Mouse (Mus musculus) stomach, postnatal 0 days (tissue): ENCODE measurements around the gene Sphk2. TPM values are rescaled to one million over a fixed set of nuclear protein-coding genes. Genes with fewer than 3 reads are reported as not detected.

Source experiments
- ATAC-seq: fragments of 200-750 bp; cut with Nextera tagmentation; 2 replicates; pipeline ENCODE4 v1.8.0; 2017; ENCODE audit not compliant: low FRiP score, low TSS enrichment
- DNase-seq: peaks from one replicate; pipeline ENCODE4 v3.0.0-alpha.2; 2016; ENCODE audit warnings: low spot score
- H3K27ac ChIP-seq: fragments of 300-500 bp; sonication (generic); replicated peaks from 2 replicates; pipeline ENCODE4 v1.5.1; 2014; ENCODE audit warnings: mild to moderate bottlenecking, control low read depth
- H3K27me3 ChIP-seq: fragments of 300-500 bp; sonication (generic); 2 replicates; pipeline ENCODE4 v1.6.1; 2014; ENCODE audit warnings: low read length; ENCODE audit not compliant: control insufficient read depth, insufficient read depth
- H3K36me3 ChIP-seq: fragments of 300-500 bp; sonication (generic); 2 replicates; pipeline ENCODE4 v1.6.1; 2014; ENCODE audit warnings: low read length, mixed read lengths; ENCODE audit not compliant: control insufficient read depth, insufficient read depth
- H3K4me1 ChIP-seq: fragments of 300-500 bp; sonication (generic); replicated peaks from 2 replicates; pipeline ENCODE4 v1.6.1; 2014; ENCODE audit warnings: antibody characterized with exemption; ENCODE audit not compliant: control insufficient read depth, insufficient read depth
- H3K4me2 ChIP-seq: fragments of 300-500 bp; sonication (generic); replicated peaks from 2 replicates; pipeline ENCODE4 v1.6.1; 2014; ENCODE audit warnings: low read depth, mild to moderate bottlenecking, control low read depth, moderate library complexity
- H3K4me3 ChIP-seq: fragments of 300-500 bp; sonication (generic); 2 replicates; pipeline ENCODE4 v1.5.1; 2014; ENCODE audit warnings: low read depth, low read length, control low read depth
- H3K9ac ChIP-seq: fragments of 300-500 bp; sonication (generic); 2 replicates; pipeline ENCODE4 v1.6.1; 2014; ENCODE audit warnings: mild to moderate bottlenecking, low read length, control low read depth, mixed read lengths
- H3K9me3 ChIP-seq: fragments of 300-500 bp; sonication (generic); 2 replicates; pipeline ENCODE4 v1.6.1; 2016; ENCODE audit warnings: low read length; ENCODE audit not compliant: control insufficient read depth
- CTCF ChIP-seq: IDR thresholded peaks from 2 replicates; pipeline ENCODE4 v1.5.1; 2016; ENCODE audit warnings: antibody characterized with exemption, low read depth, mild to moderate bottlenecking, moderate library complexity
- EP300 ChIP-seq: optimal IDR thresholded peaks from 2 replicates; pipeline ENCODE3; 2016; ENCODE audit warnings: antibody characterized with exemption
- WGBS: fragments of 180-500 bp; shearing (Covaris S2); extraction: QIAGEN DNeasy Blood & Tissue Kit; methylation state at CpG from one replicate; pipeline ENCODE4 v1.1.7; 2014; 5-methylcytosine and 5-hydroxymethylcytosine counted together
- polyA plus RNA-seq: library from polyadenylated mRNA; unstranded; fragments of >200 nt; fragmentation: Nextera tagmentation; extraction: Ambion mirVana; gene quantifications from 2 replicates; pipeline ENCODE4 v1.2.1, GENCODE M21; 2015

The Sphk2 gene
- polyA plus RNA-seq, 1 experiment from 2014 or later, result 23.6 TPM

GRCm38 (mm10) chr7:45744387-45744786 lies 26.6 kb upstream of the Sphk2 start:
- Histone ChIP-seq H3K27me3 (no peaks in the 10 kb centered on the region), H3K4me3 (no peak overlapping the region), H3K36me3 (no peaks in the 10 kb centered on the region), H3K4me2 (no peak overlapping the region), H3K27ac (no peak overlapping the region), H3K4me1 (no peaks in the 10 kb centered on the region), H3K9ac (no peak overlapping the region), H3K9me3 (no peaks in the 10 kb centered on the region)
- DNase-seq, result peak; percentile 94
- 21% methylated on average over 2 of the region's 2 CpGs for WGBS
- ATAC-seq, result peak; percentile 84
- TF ChIP-seq EP300, result no peak
- no peak for TF ChIP-seq CTCF

- TF ChIP-seq EP300, result no peak
- TF ChIP-seq CTCF, result peak; percentile 58
- Histone ChIP-seq H3K36me3 (no peaks in the 10 kb centered on the region), H3K9ac (0 out of 2 replicates have a peak overlapping the region, but pooled peaks have one; percentile 4), H3K27ac (no peak overlapping the region), H3K27me3 (no peaks in the 10 kb centered on the region), H3K4me3 (no peak overlapping the region), H3K4me1 (no peaks in the 10 kb centered on the region), H3K9me3 (no peaks in the 10 kb centered on the region), H3K4me2 (peak overlapping the region; percentile 43)
- 31% methylated on average over 19 of the region's 19 CpGs for WGBS
- DNase-seq, result peak; percentile 57
- peak; percentile 33 for ATAC-seq
These were observed 24.5 kb upstream of the Sphk2 start for GRCm38 (mm10) chr7:45742338-45742737.

GRCm38 (mm10) chr7:45741777-45742176 lies 24.0 kb upstream of the Sphk2 start:
- DNase-seq (peak; percentile 46), ATAC-seq (peak; percentile 43; the same call in 1 of the 2 replicates)
- TF ChIP-seq CTCF, result no peak
- no peak for TF ChIP-seq EP300
- H3K4me2 ChIP-seq, result peak overlapping the region; percentile 43
- H3K4me3 ChIP-seq, result no peak overlapping the region
- H3K9ac ChIP-seq, result no peak overlapping the region
- WGBS, result 36% methylated on average over 11 of the region's 11 CpGs
- no peaks in the 10 kb centered on the region for H3K36me3 ChIP-seq
- no peaks in the 10 kb centered on the region for H3K27me3 ChIP-seq
- H3K4me1 ChIP-seq, result no peaks in the 10 kb centered on the region
- no peaks in the 10 kb centered on the region for H3K9me3 ChIP-seq
- no peak overlapping the region for H3K27ac ChIP-seq

GRCm38 (mm10) chr7:45741308-45741707 lies 23.5 kb upstream of the Sphk2 start:
- 83% methylated on average over 12 of the region's 12 CpGs for WGBS
- Histone ChIP-seq H3K4me1 (no peaks in the 10 kb centered on the region), H3K9ac (no peak overlapping the region), H3K36me3 (no peaks in the 10 kb centered on the region), H3K27ac (no peak overlapping the region), H3K4me2 (no peak overlapping the region), H3K4me3 (no peak overlapping the region), H3K9me3 (no peaks in the 10 kb centered on the region), H3K27me3 (no peaks in the 10 kb centered on the region)
- no peak for DNase-seq
- ATAC-seq, result no peak
- TF ChIP-seq EP300 (no peak), CTCF (no peak)

- Histone ChIP-seq H3K4me3 (no peak overlapping the region), H3K27ac (no peak overlapping the region), H3K4me1 (no peaks in the 10 kb centered on the region), H3K9me3 (no peaks in the 10 kb centered on the region), H3K36me3 (no peaks in the 10 kb centered on the region), H3K27me3 (no peaks in the 10 kb centered on the region), H3K4me2 (no peak overlapping the region), H3K9ac (no peak overlapping the region)
- no peak for TF ChIP-seq CTCF
- no peak for TF ChIP-seq EP300
- DNase-seq (peak; percentile 16), ATAC-seq (no peak)
- WGBS, result 62% methylated on average over 10 of the region's 10 CpGs
These were observed 22.0 kb upstream of the Sphk2 start for GRCm38 (mm10) chr7:45739820-45740219.

- TF ChIP-seq EP300 (no peak), CTCF (peak; percentile 94)
- H3K4me2 ChIP-seq, result no peak overlapping the region
- DNase-seq, result peak; percentile 89
- ATAC-seq, result peak; percentile 81
- no peaks in the 10 kb centered on the region for H3K27me3 ChIP-seq
- no peak overlapping the region for H3K4me3 ChIP-seq
- H3K9ac ChIP-seq, result no peak overlapping the region
- H3K4me1 ChIP-seq, result no peaks in the 10 kb centered on the region
- H3K27ac ChIP-seq, result no peak overlapping the region
- no peaks in the 10 kb centered on the region for H3K9me3 ChIP-seq
- H3K36me3 ChIP-seq, result no peaks in the 10 kb centered on the region
- WGBS, result 10% methylated on average over 9 of the region's 9 CpGs
These were observed 21.5 kb upstream of the Sphk2 start for GRCm38 (mm10) chr7:45739162-45739763.
